Mouse (Mus musculus): ENCODE data around the gene Cnot1. TPM values are rescaled to one million over a fixed set of nuclear protein-coding genes. Genes with fewer than 3 reads are reported as not detected.

Gene Cnot1
- total and polyA plus RNA-seq, 3 experiments, result 142 to 182 (median 146) TPM

DNA sequence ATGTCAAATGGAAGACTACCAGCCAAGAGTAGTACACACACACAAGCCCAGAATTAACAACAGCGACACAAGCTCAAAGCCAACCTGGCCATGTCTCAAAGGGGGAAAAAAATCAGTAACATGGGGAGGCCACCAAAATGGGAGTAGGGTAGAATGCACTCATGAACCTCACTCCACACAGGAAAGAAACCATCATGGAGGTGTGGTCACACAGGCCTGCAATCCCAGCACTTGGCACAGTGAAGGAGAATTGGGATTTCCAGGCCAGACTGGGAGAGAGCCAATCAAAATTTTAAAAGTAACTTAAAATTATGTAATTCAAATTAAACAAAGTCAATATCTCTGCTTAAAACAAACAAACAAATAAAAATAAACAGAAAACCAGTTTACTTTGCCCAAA is 55.3 kb downstream of the Cnot1 start:
- no peaks in the 10 kb centered on the region for H3K9me3 ChIP-seq (replicated peaks; ENCODE audit: low read length)
- dilution Hi-C loops (cut with MboI; ENCODE audit: extremely low pct_ligation_motif_present, extremely low pct_unique_long_range_greater_than_20kb, low sequenced_read_pairs), result no loop called here
- no peak for DNase-seq (ENCODE audit: extremely low read depth)
- H3K36me3 ChIP-seq (replicated peaks in 1 of 2; ENCODE audit: control insufficient read depth in 1 of 2, insufficient read depth in 1 of 2, low read length in 1 of 2), result peaks cover 52 to 97% of the 10 kb centered on the region in 2 experiments
- H3K9ac ChIP-seq (ENCODE audit: insufficient read depth, low read depth), result no peak overlapping the region
- H3K4me1 ChIP-seq (ENCODE audit: control insufficient read depth in 1 of 2, insufficient read depth in 2 of 2), result no peaks in the 10 kb centered on the region
- H3K27ac ChIP-seq (ENCODE audit: insufficient read depth, low read depth), result no peak overlapping the region
- no peak overlapping the region for H3K4me3 ChIP-seq (replicated peaks in 1 of 3; ENCODE audit: low read depth in 2 of 3, low read length in 2 of 3, poor library complexity in 1 of 3)
- TF ChIP-seq EP300 (IDR thresholded peaks at IDR 0.05; ENCODE audit: low read length), result no peak
- no peak for TF ChIP-seq IRF4 (IDR thresholded peaks at IDR 0.05; ENCODE audit: low read depth, low read length)
- TF ChIP-seq RCOR1 (conservative IDR thresholded peaks at IDR 0.05; ENCODE audit: low read depth, low read length), result no peak
- TF ChIP-seq ETS1 (conservative IDR thresholded peaks at IDR 0.05; ENCODE audit: low read depth, low read length), result no peak
- TF ChIP-seq CTCF (conservative IDR thresholded peaks at IDR 0.05 in 1 of 2, IDR thresholded peaks at IDR 0.05 in 1 of 2; ENCODE audit: low read depth in 2 of 2, low read length in 2 of 2), result no peak
- TF ChIP-seq POLR2AphosphoS2 (IDR thresholded peaks at IDR 0.05; ENCODE audit: low read depth, low read length), result no peak
- no peak for TF ChIP-seq MXI1 (IDR thresholded peaks at IDR 0.05; ENCODE audit: low read depth, low read length)
- no peak for TF ChIP-seq MAFK (IDR thresholded peaks at IDR 0.05; ENCODE audit: insufficient replicate concordance, low read length)
- no peak for TF ChIP-seq BHLHE40 (IDR thresholded peaks at IDR 0.05; ENCODE audit: low read depth, low read length)
- TF ChIP-seq CHD1 (IDR thresholded peaks at IDR 0.05; ENCODE audit: low read depth, low read length), result no peak
- no peak for TF ChIP-seq MAX (IDR thresholded peaks at IDR 0.05; ENCODE audit: low read length)
- TF ChIP-seq CHD2 (IDR thresholded peaks at IDR 0.05; ENCODE audit: low read length), result no peak
- no peak for TF ChIP-seq ZNF384 (IDR thresholded peaks at IDR 0.05; ENCODE audit: low read depth, low read length)
- no peak for TF ChIP-seq HCFC1 (IDR thresholded peaks at IDR 0.05; ENCODE audit: low read depth, low read length)
- TF ChIP-seq NRF1 (IDR thresholded peaks at IDR 0.05; ENCODE audit: low read depth, low read length), result no peak
- no peak for TF ChIP-seq SIN3A (IDR thresholded peaks at IDR 0.05; ENCODE audit: low read length)
- TF ChIP-seq TCF12 (IDR thresholded peaks at IDR 0.05; ENCODE audit: low read depth, low read length), result no peak
- no peaks in the 10 kb centered on the region; the same call in 1 of the 2 replicates for H3K79me2 ChIP-seq (replicated peaks; ENCODE audit: control insufficient read depth, extremely low read depth, insufficient read depth, poor library complexity, severe bottlenecking)
- H3K4me2 ChIP-seq (ENCODE audit: insufficient read depth, low read depth, poor library complexity, severe bottlenecking), result no peak overlapping the region
- no peaks in the 10 kb centered on the region for H3K27me3 ChIP-seq (replicated peaks)
- in situ Hi-C loops (cut with MboI; ENCODE audit: low pct_ligation_motif_present, low pct_unique_long_range_greater_than_20kb, low sequenced_read_pairs), result no loop called here

DNA sequence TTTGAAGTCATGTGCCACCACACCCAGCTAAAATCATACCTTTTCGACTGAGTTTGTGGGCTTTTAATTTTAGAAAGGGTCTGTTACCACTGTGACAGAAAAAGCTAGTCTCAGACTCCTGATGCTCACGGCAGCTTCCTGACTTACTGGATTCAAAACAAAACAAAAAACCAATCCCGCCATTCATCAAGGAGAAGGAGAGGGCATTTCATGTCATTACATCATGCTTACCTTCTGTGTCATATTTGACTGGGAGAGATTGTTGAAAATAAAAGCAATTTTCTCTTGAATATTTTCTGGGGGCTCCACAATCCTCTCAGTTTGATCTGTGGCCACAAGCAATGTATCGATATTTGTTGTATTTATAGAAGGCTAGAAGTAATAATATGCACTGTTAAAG is 59.2 kb downstream of the Cnot1 start:
- no peak overlapping the region for H3K4me3 ChIP-seq (replicated peaks in 1 of 3; ENCODE audit: low read depth in 2 of 3, low read length in 2 of 3, poor library complexity in 1 of 3)
- H3K27me3 ChIP-seq (replicated peaks), result no peaks in the 10 kb centered on the region

More for the DNA sequence above, 59.2 kb downstream of the Cnot1 start:
- TF ChIP-seq POLR2A (IDR thresholded peaks at IDR 0.05; ENCODE audit: low read depth, low read length) (no peak), CHD2 (IDR thresholded peaks at IDR 0.05; ENCODE audit: low read length) (no peak), ELF1 (IDR thresholded peaks at IDR 0.05; ENCODE audit: low read depth, low read length) (no peak), MAFK (IDR thresholded peaks at IDR 0.05; ENCODE audit: insufficient replicate concordance, low read length) (no peak)
- Histone ChIP-seq H3K79me2 (replicated peaks; ENCODE audit: control insufficient read depth, extremely low read depth, insufficient read depth, poor library complexity, severe bottlenecking) (no peaks in the 10 kb centered on the region; the same call in 1 of the 2 replicates), H3K9ac (ENCODE audit: insufficient read depth, low read depth) (no peak overlapping the region), H3K27ac (ENCODE audit: insufficient read depth, low read depth) (no peak overlapping the region), H3K36me3 (replicated peaks in 1 of 2; ENCODE audit: control insufficient read depth in 1 of 2, insufficient read depth in 1 of 2, low read length in 1 of 2) (peaks cover 56 to 95% of the 10 kb centered on the region in 2 experiments), H3K9me3 (replicated peaks; ENCODE audit: low read length) (no peaks in the 10 kb centered on the region), H3K4me1 (ENCODE audit: control insufficient read depth in 1 of 2, insufficient read depth in 2 of 2) (no peaks in the 10 kb centered on the region), H3K4me2 (ENCODE audit: insufficient read depth, low read depth, poor library complexity, severe bottlenecking) (no peak overlapping the region)
- in situ Hi-C loops (cut with MboI; ENCODE audit: low pct_ligation_motif_present, low pct_unique_long_range_greater_than_20kb, low sequenced_read_pairs) (no loop called here), dilution Hi-C loops (cut with MboI; ENCODE audit: extremely low pct_ligation_motif_present, extremely low pct_unique_long_range_greater_than_20kb, low sequenced_read_pairs) (no loop called here)
- DNase-seq (ENCODE audit: extremely low read depth), result no peak
